Mouse (Mus musculus) olfactory bulb, adult 2 months (tissue): ENCODE measurements around the gene Pdzrn3.

Experiments
- CTCF ChIP-seq: fragments of 200-500 bp; IDR thresholded peaks from 2 replicates; pipeline ENCODE4 v1.5.1; 2012; ENCODE audit warnings: low read depth, mild to moderate bottlenecking, low read length, moderate library complexity; ENCODE audit not compliant: insufficient read depth
- POLR2A ChIP-seq: fragments of 200-500 bp; IDR thresholded peaks from 2 replicates; pipeline ENCODE4 v1.6.1; 2012; ENCODE audit warnings: mild to moderate bottlenecking, low read depth, low read length, moderate library complexity; ENCODE audit not compliant: insufficient read depth

DNA sequence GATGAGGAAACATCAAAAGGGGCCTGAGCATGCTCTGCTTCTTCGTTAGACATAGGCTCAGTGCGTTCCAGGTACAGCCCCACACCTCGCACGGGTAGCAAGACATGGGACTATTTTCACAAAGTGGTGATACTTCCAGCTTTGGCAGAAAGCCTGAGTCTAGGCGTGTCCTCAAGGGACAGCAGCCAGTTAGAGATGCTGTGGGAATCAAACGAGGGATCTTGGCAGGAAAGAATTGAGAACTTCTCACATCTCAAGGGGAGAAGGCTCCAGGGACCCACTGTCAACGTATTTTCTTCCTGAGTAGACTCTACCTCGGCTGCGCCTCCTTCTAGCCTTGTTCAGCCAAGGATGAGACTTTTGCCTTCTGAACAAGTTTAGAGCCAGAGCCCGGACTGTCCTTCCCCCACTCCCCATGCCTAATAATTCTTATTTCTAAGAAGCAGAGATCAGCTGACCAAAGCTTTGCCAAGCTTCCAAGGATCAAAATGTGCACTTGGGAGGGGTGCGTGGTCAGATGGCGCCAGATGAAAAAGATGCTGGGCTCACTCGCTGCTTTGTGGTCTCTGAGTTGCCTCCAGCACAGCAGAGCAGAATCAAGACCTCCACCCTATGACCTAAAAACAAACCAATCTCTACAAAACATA, 99.3 kb downstream of the Pdzrn3 start:
- no peak for TF ChIP-seq POLR2A
- TF ChIP-seq CTCF, result no peak
